Mouse (Mus musculus) thymus, adult 2 months (tissue): ENCODE data around the gene Iffo2.

Experiments
- CTCF ChIP-seq: fragments of 200-500 bp; IDR thresholded peaks from 2 replicates; pipeline ENCODE4 v1.5.1; 2012; ENCODE audit warnings: mild to moderate bottlenecking, control low read depth, low read length, moderate library complexity, borderline replicate concordance; ENCODE audit not compliant: control insufficient read depth, poor library complexity, insufficient read depth; ENCODE audit errors: extremely low read depth
- POLR2A ChIP-seq: fragments of 200-500 bp; IDR thresholded peaks from 2 replicates; pipeline ENCODE4 v1.6.1; 2012; ENCODE audit warnings: mild to moderate bottlenecking, low read length, control low read depth, moderate library complexity; ENCODE audit not compliant: control insufficient read depth, poor library complexity, insufficient read depth; ENCODE audit errors: extremely low read depth

DNA sequence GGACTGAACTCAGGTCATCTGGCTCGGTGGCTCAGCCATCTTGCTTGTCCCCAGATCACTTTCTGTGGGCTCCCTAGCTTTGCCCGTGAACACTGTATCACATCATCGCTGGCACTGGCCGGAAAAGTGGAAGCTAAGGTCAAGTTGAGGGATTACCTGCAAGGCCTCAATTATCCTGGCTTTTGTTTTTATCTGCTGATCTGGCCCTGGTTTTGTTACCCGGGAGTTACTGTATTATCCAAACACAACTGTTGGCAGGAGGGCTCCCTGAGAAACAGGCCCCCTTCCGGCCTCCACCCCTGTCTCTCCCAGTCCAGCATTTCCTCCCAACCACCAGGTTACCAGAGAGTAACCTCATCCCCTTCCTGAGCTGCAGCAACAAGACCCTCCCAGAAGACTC is 11.1 kb upstream of the Iffo2 start:
- TF ChIP-seq POLR2A: no peak
- no peak for TF ChIP-seq CTCF
